Mouse (Mus musculus) gastrocnemius, adult 8-10 months (tissue): Measurements from ENCODE around the gene Sorbs1. TPM values are rescaled to one million over a fixed set of nuclear protein-coding genes. Genes with fewer than 3 reads are reported as not detected.

Experiments
- DNase-seq, 2 experiments: peaks; one replicate each; pipeline ENCODE4 v3.0.0; 2022; ENCODE audit warnings: low spot score in 2 of 2
- total RNA-seq, 4 experiments: library from RNA; stranded (reverse); gene quantifications; 2 replicates each; pipeline ENCODE4 v1.2.4; 2022

Gene Sorbs1
- total RNA-seq, 4 experiments from 2014 or later = 169 to 173 (median 171) TPM

DNA sequence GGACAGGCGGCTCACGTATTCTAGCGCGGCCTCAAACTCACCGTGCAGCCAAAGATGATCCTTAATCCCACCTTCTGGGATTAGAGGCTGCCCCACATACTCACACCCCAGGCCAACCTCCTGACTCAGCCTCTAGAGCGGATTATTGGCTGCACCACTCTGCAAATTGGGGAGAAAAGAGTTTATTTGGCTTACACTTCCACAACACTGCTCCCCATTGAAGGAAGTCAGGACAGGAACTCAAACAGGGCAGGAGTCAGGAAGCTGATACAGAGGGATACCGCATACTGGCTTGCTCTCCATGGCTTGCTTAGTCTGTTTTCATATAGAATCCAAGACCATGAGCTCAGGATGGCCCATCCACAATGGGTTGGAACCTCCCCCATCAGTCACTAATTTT, 797 bp upstream of the Sorbs1 start:
- DNase-seq = no peak

DNA sequence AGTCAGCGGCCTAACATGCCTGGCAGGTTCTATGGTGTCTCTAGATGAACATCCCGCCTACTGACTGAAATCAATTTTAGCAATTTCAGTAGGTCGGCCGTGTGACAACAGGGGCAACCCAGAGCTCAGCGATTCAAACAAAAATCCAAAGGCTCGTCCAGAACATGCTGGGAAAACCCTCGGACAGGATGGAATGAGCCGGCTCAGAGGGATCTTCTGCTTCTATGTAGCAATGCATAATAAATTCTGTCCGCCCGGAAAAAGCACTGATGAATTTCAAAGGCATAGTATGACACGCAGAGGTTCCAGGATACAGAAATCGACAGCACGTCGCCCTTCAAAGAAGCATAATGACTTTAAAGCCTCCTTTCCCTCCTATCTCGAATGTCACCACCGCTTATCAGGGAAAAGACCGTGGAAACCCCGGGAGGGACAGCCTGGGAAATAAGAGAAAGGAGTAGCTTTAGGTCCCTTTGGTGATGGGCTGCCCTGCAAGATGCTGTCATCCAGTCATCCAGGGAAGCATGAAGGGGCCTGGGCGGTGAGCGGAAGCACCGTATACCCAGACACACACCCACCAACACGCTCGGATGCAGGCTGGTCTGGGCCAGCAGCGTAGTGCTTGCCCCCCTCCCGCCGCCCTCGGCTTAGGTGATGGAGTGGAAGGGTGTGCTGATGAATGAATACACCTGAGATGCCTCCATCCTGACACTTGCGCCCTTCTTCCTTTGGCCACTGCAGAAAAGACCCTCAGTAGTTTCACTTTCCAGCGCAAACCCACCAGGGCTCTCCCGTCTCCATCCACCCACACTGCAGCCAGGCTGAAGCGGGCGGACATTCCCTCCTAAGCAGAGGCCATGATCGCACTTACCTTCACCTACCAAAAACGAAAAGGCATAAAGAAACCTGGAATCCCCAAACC, 818 bp downstream of the Sorbs1 start:
- DNase-seq = no peak

DNA sequence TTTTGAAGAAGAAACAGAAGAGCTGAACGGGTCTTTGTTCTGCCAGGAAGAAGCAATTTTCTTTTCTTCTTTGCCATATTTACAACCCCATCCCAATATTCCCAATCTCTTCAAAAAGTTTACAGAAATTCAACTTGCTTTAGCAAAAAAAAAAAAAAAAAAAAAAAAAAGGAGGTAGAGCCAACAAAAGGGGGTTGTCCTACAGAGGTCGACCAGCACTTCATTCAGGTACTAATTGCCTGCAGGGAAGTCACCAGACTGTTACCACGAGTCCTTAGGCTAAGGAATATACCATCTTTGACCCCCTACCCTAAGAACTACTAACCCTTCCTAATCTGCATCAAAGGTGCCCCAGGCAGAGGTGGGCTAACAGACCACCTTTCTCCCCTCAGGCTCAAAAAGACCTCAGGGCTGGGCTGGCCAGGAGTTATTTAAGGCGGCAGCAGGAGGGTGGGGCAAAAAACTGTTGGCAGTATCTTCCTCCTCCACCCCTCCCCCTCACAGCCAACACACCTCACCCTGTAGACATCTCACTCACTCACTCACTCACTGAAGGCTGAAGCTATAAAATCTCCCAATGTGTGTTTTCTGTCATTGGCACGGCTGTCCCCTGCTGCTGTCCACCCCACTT, 1.8 kb downstream of the Sorbs1 start:
- no peak for DNase-seq

DNA sequence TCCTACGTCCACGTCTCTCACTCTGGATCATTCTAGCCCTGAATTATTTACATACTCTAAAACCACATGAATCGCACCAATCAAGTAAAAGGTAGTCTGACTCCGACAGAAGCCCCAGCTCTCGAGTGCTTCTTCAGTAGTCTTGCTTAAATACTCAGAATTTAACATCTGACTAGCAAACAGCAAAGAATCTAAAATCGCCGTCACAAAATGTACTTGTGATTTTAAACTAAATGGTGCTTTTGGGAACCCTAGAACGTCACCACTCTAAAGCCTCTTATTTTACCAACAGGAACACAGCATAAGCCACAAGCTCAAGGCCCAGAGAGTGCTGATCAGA, 2.5 kb downstream of the Sorbs1 start:
- DNase-seq = no peak

DNA sequence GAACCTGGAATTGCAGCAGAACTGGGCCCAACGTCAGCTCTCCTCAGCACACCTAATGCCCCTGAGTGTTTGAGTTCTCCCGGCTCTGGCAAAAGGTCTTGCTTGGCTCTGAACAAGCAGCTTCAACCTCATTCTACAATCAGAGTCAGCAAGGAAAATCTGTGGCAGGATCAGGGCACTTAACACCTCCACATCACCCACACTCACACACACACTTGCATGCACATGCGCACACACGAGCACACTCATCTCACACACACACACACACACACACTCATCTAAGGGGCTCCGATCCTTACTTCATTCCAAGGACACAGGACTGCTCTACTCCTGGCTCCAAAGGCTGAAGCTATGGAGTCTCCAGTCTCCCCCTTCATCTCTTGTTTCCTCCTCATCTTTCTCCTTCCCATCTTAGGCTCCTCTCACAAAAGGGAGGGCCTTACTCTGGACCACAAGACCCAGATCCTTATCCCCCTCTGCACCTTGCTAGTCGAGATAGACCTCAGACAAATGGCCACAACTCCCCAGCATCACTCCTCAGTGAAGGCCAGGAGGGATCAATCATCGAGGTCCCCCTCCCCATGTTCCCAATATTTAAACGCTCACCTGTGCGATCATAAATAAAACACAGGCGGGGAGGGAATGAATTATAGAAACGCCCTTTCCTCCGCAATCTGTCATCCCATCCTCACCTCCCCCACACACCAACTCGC, 3.0 kb downstream of the Sorbs1 start:
- DNase-seq = no peak

DNA sequence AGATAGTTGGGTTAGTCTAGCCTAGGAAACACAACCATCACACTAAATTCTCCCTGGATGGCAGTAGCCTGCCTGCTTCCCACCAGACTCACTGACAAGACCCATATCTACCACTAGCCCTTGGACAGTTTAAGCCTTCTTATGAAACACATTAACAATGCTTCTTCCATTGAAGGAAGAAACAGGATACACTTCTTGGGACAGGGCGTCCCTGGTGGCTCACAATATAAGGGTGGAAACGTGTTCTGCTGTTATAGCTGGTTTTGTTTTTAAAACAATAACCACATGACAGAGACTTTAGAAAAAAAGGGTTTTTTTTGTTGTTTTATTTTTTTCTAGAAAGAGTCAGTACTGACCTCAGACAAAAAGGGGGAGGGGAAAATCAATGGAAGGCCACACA, 4.3 kb downstream of the Sorbs1 start:
- no peak for DNase-seq

DNA sequence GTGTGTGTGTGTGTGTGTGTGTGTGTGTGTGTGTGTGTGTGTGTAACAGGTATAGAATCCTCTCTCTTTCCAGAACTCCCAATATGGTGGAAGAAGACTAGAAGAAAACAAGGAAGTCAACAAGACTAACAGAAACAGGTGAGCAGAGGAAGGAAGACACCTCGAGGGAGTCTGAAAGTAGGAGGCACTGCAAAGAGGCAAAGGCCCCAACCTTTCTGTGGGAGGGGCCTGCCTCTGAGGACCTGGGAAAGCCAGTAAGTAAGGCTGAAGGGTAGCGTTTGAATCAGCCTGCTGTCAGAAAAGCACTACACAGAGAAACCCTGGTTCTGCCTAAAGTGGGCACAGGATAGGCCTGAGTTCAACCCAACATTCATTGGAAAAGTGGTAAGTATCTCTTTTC, 4.7 kb downstream of the Sorbs1 start:
- DNase-seq = no peak

DNA sequence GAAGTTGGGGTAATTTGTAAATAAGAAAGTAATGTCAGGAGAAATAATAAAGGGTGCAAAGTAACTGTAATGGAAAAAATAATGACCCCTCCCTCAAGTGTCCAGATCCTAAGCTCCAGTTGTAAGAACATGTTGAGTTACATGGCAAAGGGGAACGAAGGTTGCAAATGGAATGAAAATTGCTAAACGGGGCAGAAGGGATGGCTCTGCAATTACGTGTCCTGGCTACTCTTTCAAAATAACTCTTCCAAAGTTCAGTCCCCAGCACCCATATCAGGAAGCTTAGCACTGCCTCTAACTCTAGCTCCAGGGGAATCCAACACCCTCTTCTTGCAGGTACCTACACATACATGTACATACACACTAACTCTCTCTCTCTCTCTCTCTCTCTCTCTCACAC, 6.6 kb downstream of the Sorbs1 start:
- DNase-seq = no peak

DNA sequence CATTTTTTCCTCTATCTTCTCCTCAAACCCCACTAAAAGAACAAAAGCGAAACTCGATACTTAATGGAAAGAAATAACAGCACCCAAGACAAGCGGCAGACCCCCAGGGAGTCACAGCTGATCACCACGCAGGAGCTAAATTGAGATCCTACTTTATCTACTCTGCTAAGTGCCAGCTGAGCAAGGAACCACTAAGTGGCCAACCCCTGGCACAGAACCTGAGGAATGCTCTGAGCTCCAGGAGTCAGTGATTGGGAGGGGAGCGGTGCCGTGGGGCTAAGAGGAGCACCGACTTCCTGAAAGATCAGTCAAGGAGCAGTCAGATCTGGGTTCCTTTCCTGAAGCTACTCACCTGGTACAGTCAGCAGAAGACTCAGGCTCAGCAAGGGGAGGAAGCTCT, 9.2 kb downstream of the Sorbs1 start:
- no peak for DNase-seq

DNA sequence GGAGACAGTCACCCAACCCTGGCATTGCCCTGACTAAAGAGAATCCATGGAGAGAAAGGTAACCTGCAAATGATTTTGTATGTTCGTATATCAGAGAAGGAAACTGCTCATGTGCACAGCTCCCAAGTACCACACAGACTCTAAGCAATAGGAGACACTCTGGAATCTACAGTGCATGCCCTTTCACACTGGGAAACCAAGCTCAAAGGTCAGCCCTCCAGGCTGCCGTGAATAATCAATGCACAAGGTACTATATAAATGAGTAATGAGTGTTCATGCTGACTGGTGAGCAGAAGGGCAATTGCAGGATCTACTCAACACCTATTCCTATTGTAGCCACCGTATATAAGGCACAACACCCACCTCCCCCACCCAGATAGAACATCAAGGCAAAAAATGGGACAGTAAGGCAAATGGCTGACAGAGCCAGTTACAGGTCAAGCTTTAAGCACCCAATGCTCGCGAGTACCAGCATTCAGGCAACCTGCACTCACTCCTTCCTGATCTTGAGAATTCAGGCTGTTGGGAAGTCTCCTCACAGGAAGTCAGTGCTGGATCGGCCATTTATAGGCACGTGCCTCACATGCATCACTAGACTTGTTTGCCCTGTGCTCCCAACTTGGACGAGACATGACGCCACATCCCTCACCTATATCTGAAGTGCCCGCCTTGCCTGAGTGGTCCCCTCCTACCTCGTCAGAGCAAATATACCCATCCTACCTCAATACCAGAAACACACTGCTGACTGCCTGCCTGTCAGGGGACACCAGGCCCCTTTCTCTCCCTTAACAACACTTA, 13.4 kb downstream of the Sorbs1 start:
- DNase-seq = no peak

DNA sequence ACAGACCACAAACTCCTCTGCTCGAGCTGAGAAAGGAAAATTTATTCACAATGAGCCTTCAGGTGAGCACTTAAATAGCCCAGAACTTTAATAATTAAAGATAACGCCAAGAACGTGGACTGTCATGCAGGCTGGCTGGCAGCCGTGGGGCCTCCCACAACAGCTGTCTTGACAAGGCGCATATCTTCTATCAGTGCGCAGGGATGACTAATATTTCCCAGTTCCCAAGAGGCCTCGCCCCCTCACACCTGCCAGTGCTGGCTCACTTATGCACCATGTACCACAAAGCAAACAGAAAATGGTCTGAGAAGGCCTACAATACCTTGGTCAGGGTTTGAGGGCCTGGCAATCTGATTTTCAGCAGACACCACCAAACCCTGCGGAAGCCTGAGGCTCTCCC, 14.4 kb downstream of the Sorbs1 start:
- peak in 1 of 2 experiments; percentile 32 for DNase-seq

DNA sequence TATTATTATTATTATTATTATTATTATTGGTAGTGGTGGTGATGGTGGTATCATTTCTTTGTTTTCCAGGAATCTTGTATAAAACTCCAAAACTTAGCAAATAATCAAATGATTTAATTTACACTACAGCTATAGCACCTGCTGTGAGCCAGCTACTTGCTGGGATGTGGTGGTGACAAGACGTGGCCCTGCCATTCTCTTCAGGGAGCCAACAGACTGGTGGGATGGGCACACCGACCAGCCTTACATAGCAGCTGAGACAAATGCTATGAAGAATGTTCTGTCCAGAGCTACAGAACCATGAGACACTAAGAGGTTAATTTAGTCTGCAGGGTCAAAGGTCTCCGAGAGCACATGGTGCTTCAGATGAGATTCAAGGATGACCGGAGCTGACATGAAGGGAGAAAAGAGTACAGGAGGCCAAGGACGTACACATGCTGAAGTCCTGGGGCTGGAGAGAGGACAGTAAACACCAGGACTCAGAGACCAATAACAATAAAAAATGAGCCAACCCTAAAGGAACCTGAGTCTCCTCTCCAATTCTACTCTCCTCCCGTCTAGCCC, 15.3 kb downstream of the Sorbs1 start:
- no peak for DNase-seq

DNA sequence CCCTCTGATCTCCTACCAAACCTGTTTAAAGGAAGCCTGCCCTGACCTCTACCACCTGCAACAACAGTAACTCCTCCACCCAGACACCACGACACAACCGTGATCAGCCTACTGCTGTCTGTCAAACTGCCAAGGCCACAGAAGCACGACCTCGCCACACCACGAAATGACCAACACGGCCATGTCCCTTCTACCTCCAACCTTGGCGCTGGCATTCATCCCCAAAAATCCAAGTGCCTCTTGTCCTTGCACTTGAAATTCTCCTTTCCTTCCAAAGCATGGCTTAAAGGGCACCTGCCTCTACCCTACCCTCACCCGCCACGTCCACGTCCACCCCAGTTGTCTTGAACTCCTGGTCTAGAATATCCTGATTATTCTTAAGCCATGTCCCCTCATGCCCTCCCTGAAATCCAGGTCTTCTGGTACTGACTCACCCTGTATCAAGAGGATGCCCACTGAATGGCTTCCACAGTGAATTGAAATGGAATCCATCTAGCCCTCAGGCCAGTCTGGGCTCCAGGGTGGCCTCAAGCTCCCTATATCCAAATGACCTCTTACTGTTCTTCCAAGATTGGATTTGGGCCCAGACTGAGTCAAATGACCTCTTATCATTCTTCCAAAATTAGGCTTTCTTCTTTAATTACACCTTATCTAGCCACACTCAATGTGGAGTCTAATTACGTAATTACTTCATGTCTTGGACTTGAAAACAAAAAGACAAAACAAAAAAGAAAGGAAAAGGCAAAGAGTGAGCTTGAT, 16.9 kb downstream of the Sorbs1 start:
- no peak for DNase-seq

DNA sequence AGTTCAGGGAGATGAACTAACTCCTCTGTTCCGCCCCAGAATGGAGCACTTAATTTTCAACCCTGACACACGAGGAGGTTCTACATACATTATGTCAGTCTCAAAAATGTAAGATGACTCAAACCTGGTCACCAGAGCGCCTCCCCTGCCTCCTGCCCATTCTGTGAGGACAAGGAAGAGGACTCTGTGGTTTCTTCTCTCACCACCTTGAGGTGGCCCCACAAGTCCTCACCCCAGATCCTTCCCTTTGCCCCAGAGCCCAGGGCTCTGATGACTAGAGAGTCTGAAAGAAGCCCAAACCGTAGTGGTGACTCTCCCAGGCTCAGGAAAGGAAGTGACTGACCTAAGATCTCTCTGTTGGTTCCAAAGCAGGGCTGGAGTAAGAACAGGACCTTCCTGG, 17.5 kb downstream of the Sorbs1 start:
- DNase-seq = no peak

DNA sequence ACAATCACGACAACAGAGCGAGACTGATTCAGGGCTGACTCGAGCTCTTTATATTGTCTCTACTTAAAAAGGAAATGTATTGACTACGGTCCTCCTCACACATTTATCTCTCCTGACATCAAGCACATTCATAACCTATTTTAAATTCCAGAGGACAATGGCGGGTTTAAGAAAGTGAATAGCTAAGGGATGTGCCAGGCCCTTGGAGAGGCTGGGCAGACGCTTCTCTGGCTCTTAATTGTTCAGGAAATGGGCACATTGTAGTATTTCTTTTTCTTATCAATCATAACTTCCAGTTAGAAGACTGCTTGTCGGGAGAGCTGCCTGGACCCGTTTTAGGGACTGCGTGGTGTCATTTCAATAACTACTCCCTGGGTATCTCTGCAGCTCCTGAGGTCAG, 20.7 kb downstream of the Sorbs1 start:
- DNase-seq = no peak

DNA sequence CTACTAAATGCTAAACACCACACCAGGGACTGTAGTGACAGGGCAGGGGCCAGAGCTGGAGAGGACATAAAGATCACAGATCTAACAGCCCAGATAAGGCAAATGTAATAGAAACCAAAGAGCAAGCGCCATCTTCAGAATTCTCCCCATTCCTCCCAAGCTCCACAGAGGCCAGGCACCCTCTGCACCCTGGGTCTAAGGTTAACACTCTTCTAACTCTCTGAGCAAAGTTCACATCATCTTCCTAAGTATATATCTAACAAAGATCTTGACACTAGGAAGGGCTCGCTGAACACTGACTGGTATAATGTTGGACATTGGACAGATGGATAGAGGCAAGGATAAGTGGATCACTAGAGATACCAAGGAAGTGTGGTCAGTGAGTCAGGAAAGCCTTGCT, 22.1 kb downstream of the Sorbs1 start:
- no peak for DNase-seq

DNA sequence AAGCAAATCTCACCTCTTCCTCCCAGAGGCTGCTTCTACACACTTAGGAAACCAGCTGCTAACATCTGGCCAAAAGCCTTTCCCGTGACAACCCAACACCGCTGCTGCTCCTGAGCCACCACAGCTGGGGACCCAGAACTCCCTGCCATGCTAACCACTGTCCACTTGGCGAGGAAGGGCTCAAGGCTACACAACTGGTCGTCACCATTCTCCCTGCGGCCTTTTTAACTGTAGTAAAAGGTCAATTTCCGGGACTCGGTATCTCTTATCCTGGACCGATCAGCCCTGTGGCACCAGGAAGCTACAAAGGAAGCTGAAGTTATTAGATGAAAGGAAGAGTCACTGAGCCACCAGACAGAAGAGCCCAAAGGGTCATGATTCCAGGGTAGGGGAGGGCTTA, 22.8 kb downstream of the Sorbs1 start:
- DNase-seq = no peak

DNA sequence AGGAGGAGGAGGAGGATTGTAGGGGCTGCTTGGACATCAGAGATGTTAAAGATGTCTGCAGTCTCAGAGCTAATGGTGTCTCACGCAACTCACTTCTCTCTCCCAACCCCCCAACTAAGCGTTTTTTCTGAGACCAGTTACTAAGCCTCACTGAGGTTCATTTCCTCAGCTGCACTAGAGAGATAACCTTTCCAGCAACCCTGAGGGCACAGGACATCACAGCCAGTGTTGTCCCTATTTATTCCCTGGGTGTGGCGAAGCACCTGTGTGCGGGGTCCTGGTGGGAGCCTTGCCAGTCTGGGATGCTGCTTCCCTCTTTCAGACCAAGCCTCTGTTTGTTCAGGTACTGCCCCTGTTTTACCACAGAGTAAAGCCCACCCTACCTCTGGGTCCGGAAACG, 23.9 kb downstream of the Sorbs1 start:
- DNase-seq = no peak

DNA sequence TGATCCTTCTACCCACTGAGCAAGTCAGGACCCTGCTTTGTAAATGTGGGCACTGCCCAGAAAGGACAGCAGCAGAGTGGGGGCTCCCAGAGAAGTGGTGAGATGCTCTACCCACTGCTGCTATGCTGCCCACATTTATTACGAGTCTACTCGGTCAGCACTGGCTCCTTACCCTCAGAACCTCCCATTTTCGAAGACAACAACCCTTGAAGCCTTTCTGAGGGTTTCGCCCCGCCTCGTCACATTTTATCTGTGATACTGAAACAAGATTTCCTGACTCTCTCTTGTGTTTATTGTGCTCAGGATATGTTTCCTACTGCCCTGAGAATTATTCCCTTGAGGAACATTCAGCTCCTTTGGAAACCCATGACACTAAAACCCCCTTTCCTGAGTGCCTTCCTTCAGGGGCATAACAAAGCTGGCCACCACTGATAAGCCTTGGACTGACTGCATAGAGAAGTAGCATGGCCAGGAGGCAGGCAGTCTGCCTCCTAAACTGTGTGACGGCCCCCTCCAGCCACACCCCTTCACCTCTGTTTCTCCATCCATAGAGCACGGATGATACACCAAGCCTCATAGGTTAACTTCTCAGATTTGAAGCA, 24.6 kb downstream of the Sorbs1 start:
- DNase-seq = no peak

DNA sequence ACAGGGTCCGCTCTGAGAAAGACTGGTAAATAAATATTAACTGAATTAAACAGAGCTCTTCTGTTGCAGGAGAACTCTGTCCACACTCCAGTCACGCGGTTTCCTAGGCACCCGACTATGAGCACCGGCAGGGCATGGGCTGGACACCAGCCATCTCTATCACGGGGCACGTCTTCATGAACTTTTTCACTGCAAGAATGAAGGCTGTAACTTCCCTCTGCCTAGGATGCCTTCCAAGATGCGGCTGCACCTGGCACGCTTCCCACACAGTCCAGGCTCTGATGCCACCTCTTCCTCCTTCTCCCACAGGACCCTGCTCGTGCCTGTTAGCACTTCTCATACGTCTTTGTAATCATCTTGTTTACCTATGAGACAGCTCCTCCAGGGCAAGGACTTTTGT, 26.0 kb downstream of the Sorbs1 start:
- peak in 1 of 2 experiments; percentile 39 for DNase-seq
